Mouse (Mus musculus) layer of hippocampus, adult 8-10 months (tissue): Measurements from ENCODE around the gene Ifi202b. TPM values are rescaled to one million over a fixed set of nuclear protein-coding genes. Genes with fewer than 3 reads are reported as not detected.

Source experiments
- total RNA-seq, 4 experiments: library from RNA; stranded (reverse); gene quantifications; 2 replicates each; pipeline ENCODE4 v1.2.4; 2022

Gene Ifi202b
- total RNA-seq, 4 experiments from 2014 or later: not detected

Other genes with a start within 250 kb of the Ifi202b start
- gene Ifi207, start 241.0 kb downstream of the Ifi202b start, total RNA-seq: 1 to 10 TPM in 1 of 4 experiments, under 1 TPM in 3; 0.12 to 2.2 (median 0.66) TPM
- gene Ifi204, start 215.8 kb downstream of the Ifi202b start, total RNA-seq: 1 to 10 TPM in 2 of 4 experiments, under 1 TPM in 2; 0.24 to 3.0 (median 0.73) TPM
- gene Ifi211, start 69.7 kb downstream of the Ifi202b start, total RNA-seq: 1 to 10 TPM in 1 of 4 experiments, under 1 TPM in 2, not detected in 1; 0.45 to 1.1 (median 0.49) TPM
- gene Mndal, start 40.3 kb downstream of the Ifi202b start, total RNA-seq: 1 to 10 TPM; 3.5 to 9.9 (median 7.0) TPM
- 1 to 10 TPM; 1.8 to 5.9 (median 3.3) TPM for gene Ifi203, start 40.1 kb downstream of the Ifi202b start, total RNA-seq
- gene Ifi205, start 49.1 kb upstream of the Ifi202b start, total RNA-seq: not detected
- gene Olfr433, start 58.0 kb upstream of the Ifi202b start, total RNA-seq: not detected
- gene Olfr432, start 66.5 kb upstream of the Ifi202b start, total RNA-seq: not detected
- gene Olfr430, start 83.9 kb upstream of the Ifi202b start, total RNA-seq: not detected
- gene Olfr429, start 101.6 kb upstream of the Ifi202b start, total RNA-seq: not detected
- not detected for gene Olfr427, start 114.1 kb upstream of the Ifi202b start, total RNA-seq
- gene Olfr231, start 138.4 kb upstream of the Ifi202b start, total RNA-seq: not detected
- not detected for gene Olfr424, start 148.8 kb upstream of the Ifi202b start, total RNA-seq
- not detected for gene Olfr420, start 172.9 kb upstream of the Ifi202b start, total RNA-seq
- gene Spta1, start 190.0 kb upstream of the Ifi202b start, total RNA-seq: under 1 TPM in 3 of 4 experiments, not detected in 1; 0.04 to 0.11 (median 0.07) TPM